Mouse (Mus musculus) limb, embryonic 14.5 days (tissue): Measurements from ENCODE around the gene Tpbgl. TPM values are rescaled to one million over a fixed set of nuclear protein-coding genes. Genes with fewer than 3 reads are reported as not detected.

Source experiments
- ATAC-seq: fragments of 200-750 bp; cut with Nextera tagmentation; 2 replicates; pipeline ENCODE4 v1.8.0; 2017; ENCODE audit warnings: low read depth, moderate number of reproducible peaks, moderate TSS enrichment; ENCODE audit not compliant: low FRiP score
- DNase-seq: peaks from one replicate; pipeline ENCODE4 v3.0.0-alpha.2; 2015; ENCODE audit warnings: low spot score
- H3K27ac ChIP-seq: fragments of 300-500 bp; sonication (generic); replicated peaks from 2 replicates; pipeline ENCODE4 v1.5.1; 2014; ENCODE audit warnings: low read depth, mild to moderate bottlenecking, low read length, moderate library complexity, mixed read lengths
- H3K27me3 ChIP-seq: fragments of 300-500 bp; sonication (generic); 2 replicates; pipeline ENCODE4 v1.6.1; 2014; ENCODE audit warnings: low read length, mixed read lengths; ENCODE audit not compliant: control insufficient read depth, insufficient read depth
- H3K36me3 ChIP-seq: fragments of 300-500 bp; sonication (generic); 2 replicates; pipeline ENCODE4 v1.6.1; 2014; ENCODE audit warnings: mild to moderate bottlenecking, low read length, moderate library complexity, mixed read lengths; ENCODE audit not compliant: control insufficient read depth, insufficient read depth
- H3K4me1 ChIP-seq: fragments of 300-500 bp; sonication (generic); 2 replicates; pipeline ENCODE4 v1.6.1; 2014; ENCODE audit warnings: antibody characterized with exemption, low read length, mixed read lengths; ENCODE audit not compliant: control insufficient read depth, insufficient read depth
- H3K4me2 ChIP-seq: fragments of 300-500 bp; sonication (generic); replicated peaks from 2 replicates; pipeline ENCODE4 v1.6.1; 2014; ENCODE audit warnings: low read depth, mild to moderate bottlenecking, low read length, moderate library complexity; ENCODE audit not compliant: severe bottlenecking
- H3K4me3 ChIP-seq: fragments of 300-500 bp; sonication (generic); replicated peaks from 2 replicates; pipeline ENCODE4 v1.5.1; 2014; ENCODE audit warnings: low read length
- H3K9ac ChIP-seq: fragments of 300-500 bp; sonication (generic); 2 replicates; pipeline ENCODE4 v1.6.1; 2014; ENCODE audit warnings: mild to moderate bottlenecking, low read depth, low read length, moderate library complexity; ENCODE audit not compliant: severe bottlenecking
- H3K9me3 ChIP-seq: fragments of 300-500 bp; sonication (generic); 2 replicates; pipeline ENCODE4 v1.6.1; 2016; ENCODE audit warnings: low read length; ENCODE audit not compliant: control insufficient read depth
- POLR2A ChIP-seq: fragments of 200-500 bp; IDR thresholded peaks from 2 replicates; pipeline ENCODE4 v1.8.0; 2012; ENCODE audit warnings: inconsistent platforms, mild to moderate bottlenecking, moderate library complexity, borderline replicate concordance; ENCODE audit not compliant: insufficient read depth, insufficient read length; ENCODE audit errors: extremely low read depth
- WGBS: fragments of 180-500 bp; shearing (Covaris S2); extraction: QIAGEN DNeasy Blood & Tissue Kit; methylation state at CpG from one replicate; pipeline ENCODE4 v1.1.7; 2014; 5-methylcytosine and 5-hydroxymethylcytosine counted together
- polyA plus RNA-seq, 2 experiments: library from polyadenylated mRNA; depleted of rRNA in 1 of 2; stranded (reverse) in 1 of 2; unstranded in 1 of 2; fragments of >200 nt; fragmentation: Nextera tagmentation in 1 of 2; extraction: Ambion mirVana in 1 of 2; gene quantifications; 2 replicates each; pipeline versions ENCODE4 v1.2.1 to v1.2.3; 2012 to 2014

Gene Tpbgl
- polyA plus RNA-seq, 2 experiments: 0.45 to 0.73 TPM

DNA sequence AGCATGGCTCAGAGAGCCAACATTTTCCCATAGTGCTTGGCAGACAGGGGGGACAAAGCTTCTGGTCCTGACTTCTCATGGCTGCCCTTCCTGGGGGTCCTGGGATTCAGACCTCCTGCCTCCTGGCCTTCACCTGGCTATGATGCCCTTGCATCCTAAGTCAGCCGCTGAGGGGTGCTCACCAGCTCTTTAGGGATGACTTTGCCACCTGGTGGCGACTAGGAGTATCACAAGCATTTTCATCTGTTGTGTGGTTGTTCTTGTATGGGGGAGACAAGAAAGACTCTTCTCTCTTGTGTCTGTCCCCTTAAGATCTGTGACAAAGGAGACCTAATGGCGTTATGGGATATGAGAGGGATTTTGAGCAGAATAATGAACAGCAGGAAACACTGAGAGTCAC lies 36.8 kb downstream of the Tpbgl start:
- peaks cover 11% of the 10 kb centered on the region; the same call in 1 of the 2 replicates for H3K36me3 ChIP-seq
- H3K9me3 ChIP-seq: no peaks in the 10 kb centered on the region
- DNase-seq (peak; percentile 69), ATAC-seq (no peak)
- H3K4me1 ChIP-seq: no peaks in the 10 kb centered on the region
- no peaks in the 10 kb centered on the region for H3K27me3 ChIP-seq
- no peak for TF ChIP-seq POLR2A
- H3K4me3 ChIP-seq: no peak overlapping the region
- H3K4me2 ChIP-seq: no peak overlapping the region
- whole genome bisulfite sequencing: 13% methylated on average over 3 of the region's 3 CpGs
- no peak overlapping the region for H3K9ac ChIP-seq
- H3K27ac ChIP-seq: no peak overlapping the region

DNA sequence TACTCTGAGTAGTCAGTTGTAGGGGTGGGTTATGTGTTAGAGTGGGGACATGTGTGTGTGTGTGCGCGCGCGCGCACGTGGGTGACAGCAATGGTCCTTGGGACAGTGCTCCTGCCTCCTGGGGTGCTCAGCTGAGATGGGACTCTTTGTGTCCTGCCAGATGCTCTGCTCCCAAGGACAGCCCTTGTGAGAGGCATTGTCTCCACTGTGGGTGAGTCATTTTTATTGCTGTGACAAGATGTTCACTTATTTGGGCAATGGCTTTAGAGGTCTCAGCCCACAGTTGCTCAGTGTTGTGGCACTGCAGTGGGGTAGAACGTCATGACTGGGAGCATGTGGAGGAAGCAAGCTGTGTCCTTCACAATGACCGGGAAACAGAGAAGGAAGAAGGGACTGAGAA lies 40.9 kb downstream of the Tpbgl start:
- Histone ChIP-seq H3K27me3 (no peaks in the 10 kb centered on the region), H3K9me3 (no peaks in the 10 kb centered on the region), H3K4me2 (no peak overlapping the region), H3K4me1 (no peaks in the 10 kb centered on the region), H3K36me3 (peaks cover 13% of the 10 kb centered on the region; the same call in 1 of the 2 replicates), H3K9ac (no peak overlapping the region), H3K27ac (no peak overlapping the region), H3K4me3 (no peak overlapping the region)
- no peak for TF ChIP-seq POLR2A
- ATAC-seq: no peak
- 92% methylated on average over 8 of the region's 8 CpGs for WGBS
- no peak for DNase-seq

- peaks cover 8% of the 10 kb centered on the region; the same call in 1 of the 2 replicates for H3K36me3 ChIP-seq
- 78% methylated on average over 5 of the region's 5 CpGs for WGBS
- peaks cover 5% of the 10 kb centered on the region; the same call in 1 of the 2 replicates for H3K4me1 ChIP-seq
- H3K9me3 ChIP-seq: no peaks in the 10 kb centered on the region
- no peak for TF ChIP-seq POLR2A
- no peak overlapping the region for H3K4me2 ChIP-seq
- H3K27ac ChIP-seq: no peak overlapping the region
- no peak for ATAC-seq
- DNase-seq: no peak
- H3K4me3 ChIP-seq: no peak overlapping the region
- no peaks in the 10 kb centered on the region for H3K27me3 ChIP-seq
- H3K9ac ChIP-seq: no peak overlapping the region
These were observed 43.3 kb downstream of the Tpbgl start for GRCm38 (mm10) chr7:99583625-99584024.

DNA sequence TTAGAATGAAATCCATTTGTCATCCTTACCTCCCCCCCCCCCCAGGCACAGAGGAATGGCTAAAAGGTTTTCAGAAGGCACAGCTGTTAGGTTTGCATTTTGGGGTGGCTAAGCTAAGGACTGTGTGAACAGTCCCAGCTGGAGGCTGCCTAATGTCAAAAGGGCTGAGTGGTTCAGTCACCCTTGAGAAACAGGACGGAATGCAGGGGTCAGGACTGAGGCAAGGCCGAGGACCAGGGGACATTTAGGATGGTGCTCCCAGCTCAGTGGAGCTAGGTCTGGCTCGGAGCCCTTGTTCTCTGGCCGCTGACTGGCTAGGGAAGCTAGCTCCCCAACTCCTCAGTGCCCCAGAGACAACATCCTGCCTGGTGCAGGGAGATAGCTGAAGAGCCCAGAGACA lies 44.0 kb downstream of the Tpbgl start:
- H3K9me3 ChIP-seq: no peaks in the 10 kb centered on the region
- peaks cover 6% of the 10 kb centered on the region; the same call in 1 of the 2 replicates for H3K36me3 ChIP-seq
- 81% methylated on average over 4 of the region's 4 CpGs for WGBS
- no peak overlapping the region for H3K4me3 ChIP-seq
- TF ChIP-seq POLR2A: no peak
- H3K4me2 ChIP-seq: no peak overlapping the region
- H3K27me3 ChIP-seq: no peaks in the 10 kb centered on the region
- no peak overlapping the region for H3K27ac ChIP-seq
- ATAC-seq (0 out of 2 replicates have a peak, but pooled peaks have one; percentile 12), DNase-seq (no peak)
- peaks cover 5% of the 10 kb centered on the region; the same call in 1 of the 2 replicates for H3K4me1 ChIP-seq
- H3K9ac ChIP-seq: no peak overlapping the region

DNA sequence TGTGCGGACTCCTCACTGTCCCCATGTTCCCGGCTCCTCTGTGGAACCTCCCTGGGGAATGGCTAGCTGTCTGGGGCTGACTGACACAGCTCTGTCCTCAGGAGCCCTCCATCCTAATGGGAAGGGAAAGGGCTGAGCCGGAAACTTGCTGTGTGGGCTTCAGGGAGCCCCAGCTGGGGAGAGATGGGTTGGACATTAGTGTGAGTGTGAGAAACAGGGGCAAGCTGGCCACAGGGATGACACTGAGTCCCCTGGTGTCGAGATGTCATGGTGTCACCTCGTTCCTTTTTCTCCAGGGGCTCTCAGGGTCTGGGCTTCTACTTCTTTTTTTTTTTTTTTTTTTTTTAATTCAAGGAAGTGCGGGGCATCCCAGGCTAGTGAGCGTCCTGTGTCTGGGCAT lies 44.6 kb downstream of the Tpbgl start:
- H3K4me1 ChIP-seq: peaks cover 5% of the 10 kb centered on the region; the same call in 1 of the 2 replicates
- H3K27ac ChIP-seq: no peak overlapping the region
- H3K9me3 ChIP-seq: no peaks in the 10 kb centered on the region
- no peak for ATAC-seq
- peaks cover 5% of the 10 kb centered on the region; the same call in 1 of the 2 replicates for H3K36me3 ChIP-seq
- H3K9ac ChIP-seq: no peak overlapping the region
- H3K4me3 ChIP-seq: no peak overlapping the region
- no peak for DNase-seq
- 69% methylated on average over 7 of the region's 7 CpGs for WGBS
- no peak for TF ChIP-seq POLR2A
- H3K4me2 ChIP-seq: no peak overlapping the region
- no peaks in the 10 kb centered on the region for H3K27me3 ChIP-seq
